Mouse (Mus musculus) thymus, adult 2 months (tissue): Measurements from ENCODE around the gene Thra.

Experiments used
- CTCF ChIP-seq: fragments of 200-500 bp; IDR thresholded peaks from 2 replicates; pipeline ENCODE4 v1.5.1; 2012; ENCODE audit warnings: mild to moderate bottlenecking, control low read depth, low read length, moderate library complexity, borderline replicate concordance; ENCODE audit not compliant: control insufficient read depth, poor library complexity, insufficient read depth; ENCODE audit errors: extremely low read depth
- POLR2A ChIP-seq: fragments of 200-500 bp; IDR thresholded peaks from 2 replicates; pipeline ENCODE4 v1.6.1; 2012; ENCODE audit warnings: mild to moderate bottlenecking, low read length, control low read depth, moderate library complexity; ENCODE audit not compliant: control insufficient read depth, poor library complexity, insufficient read depth; ENCODE audit errors: extremely low read depth

GRCm38 (mm10) chr11:98754151-98754620, 13.7 kb downstream of the Thra start:
- TF ChIP-seq POLR2A (no peak), CTCF (no peak)
